Mouse (Mus musculus) erythroblast, embryonic 14.5 days (primary cell): ENCODE results near the gene Ehf. TPM values are rescaled to one million over a fixed set of nuclear protein-coding genes. Genes with fewer than 3 reads are reported as not detected.

Source experiments
- H3K27me3 ChIP-seq: 2 replicates; pipeline ENCODE4 v1.6.1; 2012; ENCODE audit warnings: inconsistent platforms; ENCODE audit not compliant: control insufficient read depth
- H3K36me3 ChIP-seq: 2 replicates; pipeline ENCODE4 v1.6.1; 2012; ENCODE audit warnings: mild to moderate bottlenecking, inconsistent platforms; ENCODE audit not compliant: control insufficient read depth
- H3K4me1 ChIP-seq: 2 replicates; pipeline ENCODE4 v1.6.1; 2012; ENCODE audit warnings: inconsistent platforms; ENCODE audit not compliant: control insufficient read depth
- H3K4me3 ChIP-seq: replicated peaks from 2 replicates; pipeline ENCODE3; 2012; ENCODE audit warnings: moderate library complexity, mild to moderate bottlenecking, inconsistent platforms
- H3K9me3 ChIP-seq: 2 replicates; pipeline ENCODE4 v1.6.1; 2012; ENCODE audit warnings: low read length, inconsistent platforms, mixed read lengths; ENCODE audit not compliant: control insufficient read depth
- GATA1 ChIP-seq: IDR thresholded peaks from 2 replicates; pipeline ENCODE4 v1.6.1; 2012; ENCODE audit warnings: low read length, inconsistent platforms, mixed read lengths
- TAL1 ChIP-seq: IDR thresholded peaks from 3 replicates; pipeline ENCODE4 v1.6.1; 2012; ENCODE audit warnings: low read length, inconsistent platforms, mixed read lengths
- polyA plus RNA-seq: library from polyadenylated mRNA; stranded (reverse); fragments of >175 nt; gene quantifications from 2 replicates; pipeline ENCODE4 v1.2.3, GENCODE M21; 2012

The Ehf gene
- polyA plus RNA-seq, 1 experiment, result 0.04 TPM

DNA sequence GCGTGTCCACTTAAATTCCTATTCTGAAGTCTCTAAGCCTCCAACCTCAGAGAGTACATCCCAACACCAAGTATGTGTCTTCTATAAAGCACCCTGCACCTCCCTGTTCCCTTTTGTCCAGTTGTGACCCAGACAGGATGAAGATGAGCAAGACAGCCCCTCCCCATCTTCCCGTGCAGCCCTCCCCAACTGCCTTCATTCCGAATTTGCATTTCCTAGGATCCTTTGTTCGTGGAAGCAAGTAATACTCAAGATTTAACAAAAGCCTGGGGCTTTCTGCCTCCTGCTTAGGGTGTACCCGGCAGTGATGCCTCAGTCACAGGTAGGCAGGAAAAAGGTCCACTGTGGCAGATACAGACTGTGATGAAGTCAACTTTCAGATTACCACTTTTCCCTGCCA lies 7.6 kb upstream of the Ehf start:
- no peaks in the 10 kb centered on the region for H3K36me3 ChIP-seq
- no peaks in the 10 kb centered on the region for H3K9me3 ChIP-seq
- H3K4me1 ChIP-seq, result peaks cover 10% of the 10 kb centered on the region
- H3K4me3 ChIP-seq, result no peak overlapping the region
- TF ChIP-seq TAL1 (no peak), GATA1 (no peak)
- H3K27me3 ChIP-seq, result peaks cover 33% of the 10 kb centered on the region

DNA sequence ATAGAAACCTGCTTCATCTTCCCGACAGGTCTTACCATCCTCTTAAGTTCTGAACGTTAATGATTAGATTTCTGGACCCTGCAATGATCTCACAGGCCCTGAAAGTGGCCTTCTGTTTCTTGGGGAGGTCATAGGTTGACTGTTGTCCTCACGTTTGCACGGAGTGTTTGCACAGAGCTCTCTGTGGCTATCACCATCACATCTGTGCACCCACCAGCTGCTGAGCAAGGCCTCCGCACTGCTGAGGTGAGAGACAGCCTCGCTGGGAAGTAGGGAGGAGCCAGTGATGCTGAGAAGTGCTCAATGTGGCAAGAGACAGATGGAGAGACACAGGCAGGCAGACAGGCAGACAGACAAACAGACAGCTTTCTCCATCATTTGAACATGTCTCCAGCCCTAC lies 3.6 kb upstream of the Ehf start:
- no peak for TF ChIP-seq TAL1
- TF ChIP-seq GATA1, result no peak
- Histone ChIP-seq H3K4me3 (no peak overlapping the region), H3K9me3 (no peaks in the 10 kb centered on the region), H3K4me1 (peaks cover 38% of the 10 kb centered on the region), H3K27me3 (peaks cover 19% of the 10 kb centered on the region), H3K36me3 (no peaks in the 10 kb centered on the region)

DNA sequence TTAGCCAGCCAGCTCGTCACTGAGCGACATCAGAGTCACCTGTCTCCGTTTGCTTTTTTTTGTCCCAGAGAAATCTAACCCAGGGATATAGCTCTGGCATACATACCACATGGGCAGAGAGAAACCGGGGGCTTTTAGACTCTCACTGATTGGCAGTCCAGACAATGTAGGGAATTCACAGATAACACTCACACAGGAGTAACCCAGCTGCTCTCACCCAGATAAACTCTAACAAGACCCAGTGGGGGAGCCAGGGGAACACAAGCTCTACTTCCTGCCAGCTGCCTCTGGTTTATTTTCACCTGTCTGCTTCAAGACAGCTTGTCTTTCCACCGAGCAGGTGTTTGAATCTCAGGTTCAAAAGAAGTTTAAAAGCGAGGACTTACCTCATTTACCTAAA lies 409 bp downstream of the Ehf start:
- Histone ChIP-seq H3K36me3 (no peaks in the 10 kb centered on the region), H3K9me3 (no peaks in the 10 kb centered on the region), H3K4me1 (peaks cover 67% of the 10 kb centered on the region), H3K27me3 (no peaks in the 10 kb centered on the region), H3K4me3 (no peak overlapping the region)
- TF ChIP-seq TAL1 (no peak), GATA1 (no peak)

DNA sequence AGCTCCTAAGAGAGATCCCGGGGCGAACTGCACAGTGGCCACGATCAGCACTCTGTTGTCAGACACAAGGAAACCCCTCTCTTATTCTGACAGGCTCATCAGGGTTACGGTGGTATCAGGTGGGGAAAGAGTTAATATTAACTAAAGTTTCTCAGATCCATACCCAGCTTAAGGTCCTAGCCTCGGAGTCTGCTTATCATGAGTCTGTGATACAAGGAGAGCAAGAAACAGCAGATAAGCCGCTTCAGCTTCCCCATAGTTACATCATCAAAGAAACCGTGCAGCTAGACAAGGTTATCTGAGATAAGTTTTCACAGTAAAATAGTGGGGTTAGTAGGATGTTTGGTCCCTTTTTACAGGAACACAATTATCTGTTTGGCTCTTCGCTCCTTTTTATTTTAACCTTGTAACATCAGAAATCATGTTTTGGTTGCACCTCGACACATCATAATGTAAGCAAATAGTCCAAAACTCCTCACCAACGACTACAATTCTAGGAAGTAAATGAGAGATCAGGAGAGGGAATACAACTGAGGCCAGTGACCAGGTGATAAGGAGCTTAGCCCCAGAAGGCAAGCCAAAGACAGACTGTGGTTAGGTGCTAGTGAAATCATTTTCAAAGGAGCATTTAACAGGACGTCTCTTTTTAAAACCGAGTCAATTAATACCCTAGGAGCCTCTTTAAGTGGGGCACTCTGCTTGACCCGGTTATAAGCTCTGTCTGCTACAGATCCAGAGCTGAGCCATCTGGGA lies 4.2 kb downstream of the Ehf start:
- Histone ChIP-seq H3K9me3 (no peaks in the 10 kb centered on the region), H3K4me1 (peaks cover 50% of the 10 kb centered on the region), H3K36me3 (no peaks in the 10 kb centered on the region), H3K27me3 (no peaks in the 10 kb centered on the region), H3K4me3 (peak overlapping the region; percentile 23)
- TF ChIP-seq GATA1, result no peak
- no peak for TF ChIP-seq TAL1

DNA sequence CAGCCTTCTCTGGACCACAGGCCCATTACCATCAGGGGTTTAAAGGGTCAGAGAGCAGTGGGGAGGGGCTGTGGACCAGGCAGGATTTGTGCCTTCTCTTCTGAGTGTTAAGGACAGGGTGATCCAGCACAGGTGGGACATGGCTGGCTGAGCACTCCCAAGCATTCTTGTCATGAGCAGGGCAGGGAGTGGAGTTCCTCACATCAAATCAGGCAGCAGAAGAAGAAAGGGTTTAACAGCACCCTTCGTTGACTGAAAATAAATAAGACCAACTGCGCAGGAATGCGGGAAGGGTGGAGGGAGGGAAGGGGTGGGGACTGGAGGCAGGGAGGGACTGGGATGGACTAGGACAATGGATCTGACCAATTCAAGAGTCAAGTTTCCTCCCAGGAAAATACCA lies 8.6 kb downstream of the Ehf start:
- Histone ChIP-seq H3K9me3 (no peaks in the 10 kb centered on the region), H3K36me3 (no peaks in the 10 kb centered on the region), H3K4me1 (peaks cover 19% of the 10 kb centered on the region), H3K4me3 (no peak overlapping the region), H3K27me3 (peaks cover 3% of the 10 kb centered on the region; the same call in 1 of the 2 replicates)
- no peak for TF ChIP-seq GATA1
- TF ChIP-seq TAL1, result no peak

DNA sequence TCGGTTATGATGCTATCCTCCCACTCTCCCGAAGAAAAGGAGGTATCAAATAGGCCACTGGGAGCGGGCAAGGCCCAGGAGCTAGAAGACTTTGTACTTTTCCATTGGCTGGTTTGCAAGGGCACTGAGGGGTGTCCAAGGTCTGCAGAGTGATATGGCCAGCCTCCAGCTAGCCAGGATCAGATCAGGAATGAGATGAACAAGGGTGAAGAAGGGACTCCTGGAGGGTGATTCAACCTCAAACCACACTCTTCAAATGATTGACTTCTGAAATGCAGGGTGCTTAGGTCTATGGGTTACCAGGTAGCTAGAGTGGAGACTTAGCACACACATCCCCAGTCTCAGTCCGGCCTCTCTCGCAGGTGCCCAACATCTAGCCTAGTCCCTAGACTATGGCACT lies 9.3 kb downstream of the Ehf start:
- Histone ChIP-seq H3K36me3 (no peaks in the 10 kb centered on the region), H3K27me3 (peaks cover 3% of the 10 kb centered on the region; the same call in 1 of the 2 replicates), H3K4me1 (peaks cover 11% of the 10 kb centered on the region), H3K4me3 (no peak overlapping the region), H3K9me3 (no peaks in the 10 kb centered on the region)
- TF ChIP-seq TAL1, result no peak

DNA sequence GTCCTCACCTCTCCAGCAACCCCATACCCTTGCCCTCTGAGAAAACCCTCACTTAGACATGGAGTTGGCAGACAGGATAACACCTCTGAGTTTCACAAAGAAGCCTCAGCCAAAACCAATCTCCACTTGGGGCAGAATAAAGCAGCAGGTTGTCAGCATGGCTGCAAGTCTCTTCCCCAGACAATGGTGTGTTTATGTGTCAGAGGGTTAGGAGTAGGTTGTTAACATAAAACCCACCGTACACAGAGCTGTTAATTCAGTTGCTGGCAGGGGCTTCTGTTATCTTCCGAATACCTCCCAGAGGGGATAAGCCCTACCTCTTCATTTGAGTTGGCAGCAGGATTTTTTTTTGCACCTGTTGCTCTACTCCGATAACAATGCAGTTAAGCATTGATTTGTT lies 9.9 kb downstream of the Ehf start:
- Histone ChIP-seq H3K4me1 (peaks cover 7% of the 10 kb centered on the region), H3K36me3 (no peaks in the 10 kb centered on the region), H3K9me3 (no peaks in the 10 kb centered on the region), H3K4me3 (no peak overlapping the region), H3K27me3 (peaks cover 3% of the 10 kb centered on the region; the same call in 1 of the 2 replicates)
- TF ChIP-seq TAL1 (no peak), GATA1 (no peak)

DNA sequence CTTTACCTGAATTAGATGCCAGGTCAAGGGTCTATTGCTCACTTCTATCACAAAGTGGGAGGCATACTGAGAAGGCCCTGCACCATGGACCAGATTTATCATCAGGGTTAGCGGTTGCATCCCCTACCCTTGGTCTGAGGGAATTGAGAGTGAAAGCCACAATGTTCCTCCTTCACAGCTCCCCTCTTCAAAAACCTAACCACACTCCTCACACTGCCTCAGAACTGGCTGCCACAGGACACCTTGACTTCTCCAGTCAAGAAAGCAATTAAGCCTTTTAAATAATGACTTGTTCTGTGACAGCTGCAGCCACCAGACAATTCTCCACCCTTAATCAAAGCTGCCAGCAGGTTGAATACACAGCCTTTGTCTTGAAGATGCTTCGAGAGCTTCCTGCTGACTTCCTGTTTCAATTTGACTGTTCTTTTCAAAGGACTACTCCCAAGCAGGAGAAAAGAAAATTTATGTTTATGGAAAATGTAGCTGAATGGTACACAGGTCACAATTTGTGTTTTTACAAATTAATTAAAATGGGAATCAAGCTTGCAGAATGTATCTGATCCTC lies 12.3 kb downstream of the Ehf start:
- no peak for TF ChIP-seq GATA1
- no peak for TF ChIP-seq TAL1
- Histone ChIP-seq H3K4me3 (no peak overlapping the region), H3K36me3 (no peaks in the 10 kb centered on the region), H3K27me3 (peaks cover 3% of the 10 kb centered on the region; the same call in 1 of the 2 replicates), H3K4me1 (no peaks in the 10 kb centered on the region; the same call in 1 of the 2 replicates), H3K9me3 (no peaks in the 10 kb centered on the region)

DNA sequence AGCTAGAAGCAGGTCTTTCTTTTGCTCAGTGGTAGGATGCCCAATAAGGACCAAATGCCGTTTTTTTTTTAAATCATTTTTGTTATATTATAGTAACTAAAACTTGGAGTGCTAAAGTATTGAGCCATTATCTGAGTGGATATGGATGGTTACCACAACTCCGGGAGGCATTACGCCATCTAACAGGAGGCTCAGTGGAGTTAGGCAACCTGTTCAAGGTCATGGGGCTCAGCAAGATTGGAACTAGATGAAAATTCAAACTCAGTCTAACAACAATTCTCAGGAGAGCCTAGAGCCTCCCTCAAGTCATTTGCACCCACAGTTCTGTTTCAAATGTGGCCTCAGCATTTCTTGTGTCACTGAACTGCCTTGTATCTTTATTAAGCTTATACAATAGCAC lies 12.9 kb downstream of the Ehf start:
- Histone ChIP-seq H3K4me1 (no peaks in the 10 kb centered on the region), H3K36me3 (no peaks in the 10 kb centered on the region), H3K27me3 (peaks cover 3% of the 10 kb centered on the region; the same call in 1 of the 2 replicates), H3K4me3 (no peak overlapping the region), H3K9me3 (no peaks in the 10 kb centered on the region)
- no peak for TF ChIP-seq TAL1
- TF ChIP-seq GATA1, result no peak
